Mouse (Mus musculus): ENCODE data around the gene Cacna1s.

- TF ChIP-seq POU5F1 (IDR thresholded peaks at IDR 0.05; ENCODE audit: borderline replicate concordance, low read length): no peak
- no peak for TF ChIP-seq CTCF (conservative IDR thresholded peaks at IDR 0.05; ENCODE audit: low read length)
Observed at GRCm38 (mm10) chr1:136138191-136138830, 85.8 kb downstream of the Cacna1s start.

Measured in E14TG2a.4 (cell line).